Mouse (Mus musculus): ENCODE results near the gene Crip1.

- TF ChIP-seq CTCF (IDR thresholded peaks at IDR 0.05; ENCODE audit: low read depth) (no peak), EP300 (IDR thresholded peaks at IDR 0.05; ENCODE audit: low read depth) (no peak)
Observed at GRCm38 (mm10) chr12:113101251-113101960, 44.7 kb upstream of the Crip1 start.
